Mouse (Mus musculus) testis, adult 2 months (tissue): ENCODE measurements around the gene Hoxc13. TPM values are rescaled to one million over a fixed set of nuclear protein-coding genes. Genes with fewer than 3 reads are reported as not detected.
A peak's percentile ranks its signal among the peaks of the same experiment; 100 is the strongest.

Source experiments
- H3K27ac ChIP-seq: fragments of 200-500 bp; 2 replicates; pipeline ENCODE4 v1.5.1; 2012; ENCODE audit warnings: low read depth, low read length; ENCODE audit not compliant: control insufficient read depth, insufficient read depth
- H3K27me3 ChIP-seq: fragments of 200-500 bp; 2 replicates; pipeline ENCODE4 v1.6.1; 2012; ENCODE audit warnings: mild to moderate bottlenecking, low read length, moderate library complexity; ENCODE audit not compliant: control insufficient read depth, insufficient read depth
- H3K36me3 ChIP-seq: fragments of 200-500 bp; 2 replicates; pipeline ENCODE4 v1.6.1; 2012; ENCODE audit warnings: mild to moderate bottlenecking, low read length; ENCODE audit not compliant: control insufficient read depth, insufficient read depth
- H3K4me1 ChIP-seq: fragments of 200-500 bp; 2 replicates; pipeline ENCODE4 v1.6.1; 2012; ENCODE audit warnings: low read length; ENCODE audit not compliant: control insufficient read depth, insufficient read depth
- H3K4me3 ChIP-seq: fragments of 200-500 bp; 2 replicates; pipeline ENCODE4 v1.5.1; 2012; ENCODE audit warnings: low read depth, mild to moderate bottlenecking, low read length, moderate library complexity, mixed read lengths; ENCODE audit not compliant: control insufficient read depth
- CTCF ChIP-seq: fragments of 200-500 bp; IDR thresholded peaks from 2 replicates; pipeline ENCODE4 v1.5.1; 2012; ENCODE audit warnings: low read depth, mild to moderate bottlenecking, inconsistent platforms, low read length, moderate library complexity; ENCODE audit not compliant: control insufficient read depth, insufficient read depth, insufficient replicate concordance
- POLR2A ChIP-seq: fragments of 200-500 bp; IDR thresholded peaks from 2 replicates; pipeline ENCODE4 v1.6.1; 2012; ENCODE audit warnings: low read depth, mild to moderate bottlenecking, inconsistent platforms, low read length, moderate library complexity; ENCODE audit not compliant: control insufficient read depth
- polyA plus RNA-seq: library from polyadenylated mRNA; depleted of rRNA; stranded (reverse); fragments of >200 nt; gene quantifications from 2 replicates; pipeline ENCODE4 v1.2.3, GENCODE M21; 2012

Gene Hoxc13
- polyA plus RNA-seq, 1 experiment = not detected

DNA sequence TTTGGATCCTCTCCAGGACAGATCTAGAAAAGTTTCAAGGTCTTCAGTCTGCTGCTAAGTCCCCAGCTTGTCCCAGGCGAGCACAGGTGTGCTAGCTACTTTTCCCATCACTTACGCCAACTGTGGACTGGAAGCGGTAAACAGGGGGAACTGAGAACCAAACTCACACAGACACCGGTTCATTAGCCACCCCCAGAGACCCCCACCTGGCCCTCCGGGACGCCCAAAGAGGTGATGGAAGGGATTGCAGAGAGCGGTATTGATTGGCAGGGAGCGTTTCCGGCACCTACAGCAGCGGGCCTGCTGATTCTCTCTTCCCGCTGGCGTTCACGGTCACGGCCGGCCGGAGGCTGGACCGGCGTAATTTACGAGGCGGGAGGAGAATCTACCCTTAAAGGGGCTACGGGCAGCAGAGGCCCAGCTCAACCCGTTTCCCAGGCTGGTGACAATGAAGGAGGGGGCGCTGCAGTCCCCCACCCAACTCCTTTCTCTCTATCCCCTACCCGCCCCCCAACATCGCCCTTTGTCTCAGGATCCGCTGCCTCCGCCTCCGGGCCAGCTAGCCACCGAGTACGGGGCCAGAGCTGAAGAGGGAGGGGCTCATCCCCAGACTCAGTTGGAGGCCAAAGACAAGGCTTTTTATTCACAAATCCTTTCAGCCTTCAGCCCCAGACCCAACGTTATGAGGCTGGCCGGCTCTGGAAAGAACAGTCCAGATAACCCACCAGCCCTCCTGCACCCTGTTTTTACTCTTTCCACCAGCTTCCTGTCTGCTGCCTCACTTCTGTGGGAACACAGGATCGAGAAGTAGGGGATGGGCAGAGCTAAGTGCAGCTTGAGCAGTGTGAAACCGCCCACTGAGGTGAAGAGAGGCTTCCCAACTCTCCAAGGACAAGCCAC lies 18.6 kb downstream of the Hoxc13 start:
- no peaks in the 10 kb centered on the region for H3K36me3 ChIP-seq
- peaks cover 13% of the 10 kb centered on the region for H3K4me1 ChIP-seq
- peaks cover 17% of the 10 kb centered on the region for H3K27me3 ChIP-seq
- H3K27ac ChIP-seq = no peak overlapping the region
- no peak for TF ChIP-seq CTCF
- TF ChIP-seq POLR2A = no peak
- no peak overlapping the region for H3K4me3 ChIP-seq

DNA sequence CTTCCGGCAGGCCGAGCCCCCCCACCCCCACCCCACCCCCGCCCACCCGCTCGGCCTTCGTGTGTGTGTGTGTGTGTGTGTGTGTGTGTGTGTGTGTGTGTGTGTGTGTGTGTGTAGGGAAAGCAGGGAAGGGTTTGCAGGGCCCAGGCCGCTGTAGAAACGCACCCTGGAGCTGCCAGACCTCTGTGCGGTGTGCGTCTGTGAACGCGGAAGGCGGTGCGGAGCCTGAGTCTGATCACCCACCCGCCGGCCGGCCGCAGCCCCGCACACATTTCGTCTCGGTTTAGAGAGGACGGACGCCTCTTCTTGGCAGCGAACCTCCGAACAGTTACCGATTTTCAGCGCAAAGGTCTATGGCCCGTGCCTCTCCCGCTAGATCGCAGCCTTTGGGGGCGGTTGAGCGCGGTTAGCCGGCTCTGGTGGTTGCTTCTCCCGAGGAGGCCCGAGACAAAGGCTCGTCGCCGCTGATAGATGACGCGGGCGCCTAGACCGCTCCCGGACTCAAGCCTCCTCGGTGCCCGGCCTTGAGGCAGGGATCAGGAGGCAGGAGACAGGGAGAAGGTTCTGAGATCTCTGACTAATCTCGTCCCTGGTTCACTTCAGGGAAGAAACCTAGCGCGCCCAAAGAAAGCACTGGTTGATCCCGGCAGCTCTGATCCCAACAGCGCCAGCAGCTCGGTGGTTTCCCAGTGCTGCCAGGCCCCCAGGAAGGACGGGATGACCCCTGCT lies 22.0 kb downstream of the Hoxc13 start:
- peaks cover 8% of the 10 kb centered on the region for H3K27me3 ChIP-seq
- no peak overlapping the region for H3K27ac ChIP-seq
- H3K4me3 ChIP-seq = peak overlapping the region; percentile 81
- TF ChIP-seq POLR2A = no peak
- no peak for TF ChIP-seq CTCF
- H3K36me3 ChIP-seq = no peaks in the 10 kb centered on the region
- peaks cover 9% of the 10 kb centered on the region for H3K4me1 ChIP-seq

DNA sequence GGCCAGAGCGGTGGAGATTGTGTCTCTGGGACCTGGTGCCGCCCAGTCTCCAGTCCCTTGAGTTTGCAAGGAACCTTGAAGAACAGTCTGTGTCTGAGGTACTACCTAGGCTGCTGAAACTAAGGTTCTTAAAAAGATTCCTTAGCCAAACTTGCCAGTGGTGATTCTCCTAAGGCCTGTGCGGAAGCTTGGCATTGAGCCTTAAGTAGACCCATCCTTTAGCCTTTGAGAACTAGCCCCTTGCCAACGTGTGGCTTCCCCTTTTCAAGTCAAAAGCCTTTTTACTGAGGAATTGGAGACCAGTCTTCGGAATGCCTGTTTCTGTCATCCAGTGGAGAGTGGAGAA lies 22.5 kb downstream of the Hoxc13 start:
- Histone ChIP-seq H3K4me1 (peaks cover 9% of the 10 kb centered on the region), H3K27me3 (peaks cover 8% of the 10 kb centered on the region), H3K27ac (no peak overlapping the region), H3K4me3 (peak overlapping the region; percentile 81), H3K36me3 (no peaks in the 10 kb centered on the region)
- TF ChIP-seq CTCF = no peak
- no peak for TF ChIP-seq POLR2A

DNA sequence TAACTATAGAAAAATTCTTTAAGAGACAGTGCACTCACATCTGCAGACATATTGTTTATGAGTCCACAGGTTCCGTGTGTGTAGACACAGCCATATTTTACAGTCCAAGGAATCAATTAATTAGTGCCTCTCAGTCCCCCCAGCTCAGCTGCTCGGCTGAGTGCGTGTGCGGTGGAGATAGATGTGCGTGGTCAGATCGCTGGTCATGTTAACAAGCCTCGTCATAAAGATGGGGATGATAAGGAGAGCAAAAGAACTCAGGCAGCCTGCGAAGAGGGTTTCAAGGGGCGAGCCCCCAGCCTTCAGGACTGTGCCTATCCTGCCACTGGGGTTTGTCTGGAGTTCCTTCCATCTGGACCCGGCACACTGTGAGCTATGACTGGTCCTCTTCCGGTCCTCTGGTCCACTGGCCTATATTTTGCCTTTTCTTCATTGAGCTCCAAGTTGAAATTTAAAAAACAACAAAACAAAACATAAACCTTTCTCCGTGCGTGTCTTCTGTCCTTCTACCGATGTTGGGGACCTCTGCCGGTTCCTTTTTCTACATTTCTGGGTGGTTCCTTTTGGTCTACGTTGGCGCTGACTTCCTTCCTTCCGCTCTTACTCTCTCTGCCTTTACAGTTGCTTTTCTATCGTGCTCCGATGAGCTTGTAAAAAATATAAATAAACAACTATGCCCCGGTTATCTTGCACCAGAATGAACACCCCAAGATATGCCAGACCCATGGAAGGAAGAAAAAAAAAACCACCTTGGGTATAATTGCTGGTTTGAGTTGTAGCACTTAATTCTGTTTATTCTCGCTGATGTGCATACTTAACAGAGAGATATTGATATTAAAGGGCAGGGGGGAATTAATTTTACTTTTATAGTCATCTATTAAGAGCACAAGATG lies 24.5 kb downstream of the Hoxc13 start:
- Histone ChIP-seq H3K27ac (no peak overlapping the region), H3K4me3 (no peak overlapping the region), H3K27me3 (peaks cover 10% of the 10 kb centered on the region), H3K4me1 (peaks cover 9% of the 10 kb centered on the region), H3K36me3 (no peaks in the 10 kb centered on the region)
- TF ChIP-seq POLR2A (no peak), CTCF (no peak)

DNA sequence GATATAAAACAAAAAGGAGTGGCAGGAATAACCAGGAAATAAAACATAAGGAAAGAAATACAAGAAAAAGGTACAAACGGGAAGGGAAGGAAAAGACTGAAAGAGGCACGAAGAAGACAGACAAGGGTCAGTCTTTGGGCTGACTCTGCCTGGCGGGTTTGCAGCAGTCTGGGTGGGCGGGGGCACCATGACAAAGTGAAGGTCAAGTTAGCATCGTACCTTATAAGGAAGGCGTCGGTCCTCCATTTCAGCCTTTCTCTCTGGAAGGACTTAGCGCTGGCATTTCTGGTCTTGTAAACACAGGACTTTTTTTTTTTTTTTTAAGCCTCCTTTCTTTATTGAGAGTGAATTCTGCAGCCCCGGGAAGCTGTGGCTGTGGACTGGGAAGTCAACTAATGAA lies 26.4 kb downstream of the Hoxc13 start:
- TF ChIP-seq CTCF = no peak
- no peak overlapping the region for H3K4me3 ChIP-seq
- H3K27me3 ChIP-seq = peaks cover 11% of the 10 kb centered on the region
- peaks cover 9% of the 10 kb centered on the region for H3K4me1 ChIP-seq
- H3K36me3 ChIP-seq = no peaks in the 10 kb centered on the region
- H3K27ac ChIP-seq = no peak overlapping the region

DNA sequence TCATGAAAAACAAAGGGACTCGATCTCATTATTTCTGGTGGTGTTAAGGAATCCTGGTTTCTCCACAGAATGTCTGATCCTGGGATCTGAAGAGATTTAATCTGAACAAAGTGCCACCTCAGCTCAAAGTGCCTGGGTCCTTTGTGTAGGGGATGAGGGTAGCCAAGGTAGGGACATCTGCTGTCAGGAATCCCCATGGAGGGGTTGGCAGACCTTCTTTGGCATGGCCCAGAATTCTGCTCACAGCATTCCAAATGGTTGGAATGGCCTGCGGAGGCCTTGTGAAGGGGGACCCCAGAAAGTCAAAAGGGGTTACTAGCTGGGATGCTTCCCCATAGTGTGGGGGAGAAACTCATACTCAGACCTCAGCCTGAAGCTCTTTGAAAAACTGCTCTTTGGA lies 27.9 kb downstream of the Hoxc13 start:
- Histone ChIP-seq H3K4me3 (no peak overlapping the region), H3K27me3 (peaks cover 2% of the 10 kb centered on the region), H3K36me3 (no peaks in the 10 kb centered on the region), H3K4me1 (peaks cover 2% of the 10 kb centered on the region; the same call in 1 of the 2 replicates), H3K27ac (no peak overlapping the region)
- TF ChIP-seq POLR2A (no peak), CTCF (no peak)

DNA sequence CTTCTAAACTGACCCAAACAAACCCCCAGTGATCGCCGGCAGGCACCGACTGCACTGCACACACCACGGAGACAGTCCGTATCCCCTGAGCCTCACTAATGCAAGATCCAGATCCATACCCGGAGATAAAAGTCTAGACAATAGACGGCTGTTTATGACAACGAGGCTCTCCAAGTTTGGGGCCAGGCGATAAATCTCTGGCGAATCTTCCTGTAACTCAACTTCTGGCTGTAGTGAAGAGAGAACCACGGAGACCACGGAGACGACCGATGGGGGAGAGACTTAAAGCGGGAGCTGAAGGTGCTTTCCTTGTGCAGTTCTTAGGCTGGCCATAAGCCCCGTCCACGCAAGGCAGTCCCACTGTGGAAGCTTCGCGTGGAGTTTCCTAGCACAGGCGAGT lies 28.8 kb downstream of the Hoxc13 start:
- H3K4me1 ChIP-seq = peaks cover 2% of the 10 kb centered on the region
- no peak overlapping the region for H3K4me3 ChIP-seq
- peaks cover 2% of the 10 kb centered on the region for H3K27me3 ChIP-seq
- no peak overlapping the region for H3K27ac ChIP-seq
- H3K36me3 ChIP-seq = no peaks in the 10 kb centered on the region
- TF ChIP-seq CTCF = no peak
- TF ChIP-seq POLR2A = no peak
